Comparison of ENCODE assay signal across 31 mouse cellular contexts in genomic region chr13:34007234-34007633, GRCm38 (mm10). TPM values are rescaled to one million over a fixed set of nuclear protein-coding genes. Genes with fewer than 3 reads are reported as not detected.
A peak's percentile ranks its signal among the peaks of the same experiment; 100 is the strongest.
DNase-seq lines count a peak whose midpoint lies in the region; ATAC-seq and TF ChIP-seq lines count a peak whose summit lies in the region.
"Had no signal": no experiment of that assay in that cellular context is flagged by ENCODE, and none has a peak within 500 bp of the region (broad histone marks: within the 10 kb centered on the region; RNA-seq: fewer than 3 reads in every experiment).

No protein-coding gene starts in this region.

- peak; percentile 87 for DNase-seq in heart, adult 11 months
- DNase-seq in heart, postnatal 14 days = no peak
- DNase-seq in liver, adult 2 months (ENCODE audit: extremely low read depth, low read depth, low spot score) = peak; percentile 30
- no peak for DNase-seq in liver
- DNase-seq in thymus, adult 2 months = no peak
- DNase-seq in cerebellum, adult 11 months = no peak
- DNase-seq: adrenal gland, postnatal 10 days; cerebellum, adult 8-10 months; gastrocnemius, postnatal 10 days; kidney, adult 11 months; kidney, postnatal 14 days; layer of hippocampus, adult 9-11 months; lung, embryonic 14.5 days; right cerebral cortex, adult 18-20 months; right cerebral cortex, postnatal 4 days; thymus, adult 18-20 months; thymus, postnatal 36 days had no signal

- WGBS in liver, adult 2 months = 76% methylated on average over 2 of the region's 2 CpGs
- WGBS in liver, embryonic 12.5 days (ENCODE audit: insufficient replicate concordance) = 52% methylated on average over 2 of the region's 2 CpGs
- 85% methylated on average over 2 of the region's 2 CpGs for WGBS in thymus, adult 2 months

- intact Hi-C loops in heart, postnatal 14 days (cut with DNase I) = no loop called here

- TF ChIP-seq CTCF in liver, adult 2 months (IDR thresholded peaks at IDR 0.05; ENCODE audit: low read depth, low read length) = no peak
- TF ChIP-seq CTCF in thymus, adult 2 months (IDR thresholded peaks at IDR 0.05; ENCODE audit: borderline replicate concordance, control insufficient read depth, extremely low read depth, insufficient read depth, low read length, poor library complexity) = no peak

- H3K9ac ChIP-seq in liver, adult 2 months (ENCODE audit: low read depth, low read length) = no peak overlapping the region
- H3K9ac ChIP-seq in liver, embryonic 12.5 days = no peak overlapping the region
- H3K9ac ChIP-seq: embryonic facial prominence, embryonic 13.5 days; hindbrain, embryonic 15.5 days; limb, embryonic 12.5 days; liver, embryonic 14.5 days; lung, embryonic 14.5 days; midbrain, embryonic 15.5 days had no signal

- no peaks in the 10 kb centered on the region for H3K9me3 ChIP-seq in liver, embryonic 12.5 days (replicated peaks)
- H3K9me3 ChIP-seq: embryonic facial prominence, embryonic 13.5 days; forebrain, embryonic 10.5 days; hindbrain, embryonic 10.5 days; hindbrain, embryonic 15.5 days; limb, embryonic 12.5 days; midbrain, embryonic 10.5 days; midbrain, embryonic 15.5 days had no signal

- no peaks in the 10 kb centered on the region for H3K27me3 ChIP-seq in liver, adult 2 months (ENCODE audit: control insufficient read depth, insufficient read depth, low read length)
- no peaks in the 10 kb centered on the region for H3K27me3 ChIP-seq in liver, embryonic 12.5 days (replicated peaks)
- H3K27me3 ChIP-seq in thymus, adult 2 months (ENCODE audit: control insufficient read depth, insufficient read depth, low read length) = no peaks in the 10 kb centered on the region
- H3K27me3 ChIP-seq: embryonic facial prominence, embryonic 13.5 days; hindbrain, embryonic 15.5 days; limb, embryonic 12.5 days; midbrain, embryonic 15.5 days; Patski had no signal

- H3K4me1 ChIP-seq in liver, adult 2 months (ENCODE audit: control insufficient read depth, insufficient read depth, low read length) = peaks cover 12% of the 10 kb centered on the region
- peaks cover 28% of the 10 kb centered on the region for H3K4me1 ChIP-seq in liver, embryonic 12.5 days
- H3K4me1 ChIP-seq in thymus, adult 2 months (replicated peaks; ENCODE audit: control insufficient read depth, insufficient read depth, low read length) = 0 out of 2 replicates have a peak, but pooled peaks cover 3% of the 10 kb centered on the region

- peaks cover 29% of the 10 kb centered on the region; the same call in 1 of the 2 replicates for H3K79me2 ChIP-seq in liver, adult 2 months (ENCODE audit: control insufficient read depth, insufficient read depth, low read length)

- H3K36me3 ChIP-seq in liver, adult 2 months (ENCODE audit: control insufficient read depth, insufficient read depth, low read length) = peaks cover 29% of the 10 kb centered on the region
- H3K36me3 ChIP-seq in liver, embryonic 12.5 days = peaks cover 35% of the 10 kb centered on the region
- H3K36me3 ChIP-seq in thymus, adult 2 months (ENCODE audit: control insufficient read depth, insufficient read depth, low read length) = peaks cover 10% of the 10 kb centered on the region; the same call in 1 of the 2 replicates
- H3K36me3 ChIP-seq: hindbrain, embryonic 10.5 days; midbrain, embryonic 15.5 days had no signal

- ATAC-seq in liver, embryonic 12.5 days = no peak
- ATAC-seq in megakaryocyte progenitor cell, adult 5-6 weeks (replicated peaks; ENCODE audit: poor library complexity) = peak; percentile 22; the same call in 1 of the 2 replicates
- ATAC-seq: forebrain, embryonic 16.5 days; inflammation-experienced regulatory T-cells, adult 6 months; midbrain, embryonic 15.5 days; Patski had no signal

- no peak overlapping the region for H3K4me2 ChIP-seq in liver, embryonic 12.5 days
- H3K4me2 ChIP-seq: embryonic facial prominence, embryonic 13.5 days; hindbrain, embryonic 15.5 days; limb, embryonic 12.5 days; lung, embryonic 14.5 days; midbrain, embryonic 15.5 days had no signal

- no peak for TF ChIP-seq POLR2A in liver, adult 2 months (IDR thresholded peaks at IDR 0.05; ENCODE audit: extremely low read depth, insufficient read depth, low read length)
- no peak for TF ChIP-seq POLR2A in thymus, adult 2 months (IDR thresholded peaks at IDR 0.05; ENCODE audit: control insufficient read depth, extremely low read depth, insufficient read depth, low read length, poor library complexity)

- no peak overlapping the region for H3K27ac ChIP-seq in liver, adult 2 months (replicated peaks; ENCODE audit: insufficient read depth, low read depth, low read length)
- H3K27ac ChIP-seq in liver, embryonic 12.5 days = peak overlapping the region; percentile 37; the same call in 1 of the 2 replicates
- no peak overlapping the region for H3K27ac ChIP-seq in thymus, adult 2 months (ENCODE audit: control insufficient read depth, insufficient read depth, low read length)
- H3K27ac ChIP-seq: embryonic facial prominence, embryonic 13.5 days; forebrain, embryonic 10.5 days; hindbrain, embryonic 10.5 days; hindbrain, embryonic 15.5 days; limb, embryonic 12.5 days; liver, embryonic 14.5 days; midbrain, embryonic 10.5 days; midbrain, embryonic 15.5 days; stomach, postnatal 0 days had no signal

- no peak overlapping the region for H3K4me3 ChIP-seq in liver, adult 2 months (ENCODE audit: insufficient read depth, low read depth, low read length)
- no peak overlapping the region for H3K4me3 ChIP-seq in liver, embryonic 12.5 days
- no peak overlapping the region for H3K4me3 ChIP-seq in thymus, adult 2 months (ENCODE audit: control insufficient read depth, insufficient read depth, low read length)
- H3K4me3 ChIP-seq: embryonic facial prominence, embryonic 13.5 days; forebrain, embryonic 10.5 days; hindbrain, embryonic 10.5 days; hindbrain, embryonic 15.5 days; limb, embryonic 12.5 days; midbrain, embryonic 10.5 days; midbrain, embryonic 15.5 days had no signal

RNA-seq across cellular contexts. Expression of gene Serpinb6a, which starts 4.6 kb away (rescaled TPM):
- 100 to 1,000 TPM in 1 of 2 experiments, 10 to 100 TPM in 1; 97.9 to 100 TPM for total RNA-seq in heart, postnatal 14 days (2021)
- 29.6 and 29.8 TPM in 2 replicates for total RNA-seq in liver, adult 2 months (2014; rRNA removed)
- 7.2 and 7.4 TPM in 2 replicates for polyA plus RNA-seq in liver, adult 2 months (2012; rRNA removed)
- 12.7 and 12.9 TPM in 2 replicates for polyA plus RNA-seq in liver, embryonic 12.5 days (2016; fragmentation: Nextera tagmentation; extraction: Ambion mirVana)
- total RNA-seq in megakaryocyte progenitor cell, adult 5-6 weeks (2015) = 10.0 and 12.8 TPM in 2 replicates
- 12.0 and 17.6 TPM in 2 replicates for total RNA-seq in megakaryocyte progenitor cell, adult 5-6 weeks (2017)
- 48.3 and 50.2 TPM in 2 replicates for polyA plus RNA-seq in thymus, adult 2 months (2012; rRNA removed)

RNA-seq across cellular contexts. Expression of gene Ripk1, which starts 5.1 kb away (rescaled TPM):
- 10 to 100 TPM; 10.8 to 11.9 TPM for total RNA-seq in heart, postnatal 14 days (2021)
- 21.6 and 27.0 TPM in 2 replicates for total RNA-seq in liver, adult 2 months (2014; rRNA removed)
- 5.1 and 5.9 TPM in 2 replicates for polyA plus RNA-seq in liver, adult 2 months (2012; rRNA removed)
- 19.6 and 20.2 TPM in 2 replicates for polyA plus RNA-seq in liver, embryonic 12.5 days (2016; fragmentation: Nextera tagmentation; extraction: Ambion mirVana)
- total RNA-seq in megakaryocyte progenitor cell, adult 5-6 weeks (2015) = 42.9 and 44.3 TPM in 2 replicates
- total RNA-seq in megakaryocyte progenitor cell, adult 5-6 weeks (2017) = 49.6 and 50.6 TPM in 2 replicates
- polyA plus RNA-seq in thymus, adult 2 months (2012; rRNA removed) = 8.9 and 14.1 TPM in 2 replicates

RNA-seq across cellular contexts. Expression of gene Bphl, which starts 30.2 kb away (rescaled TPM):
- total RNA-seq in heart, postnatal 14 days (2021) = 10 to 100 TPM; 34.0 to 34.7 TPM
- total RNA-seq in liver, adult 2 months (2014; rRNA removed) = 266 and 287 TPM in 2 replicates
- polyA plus RNA-seq in liver, adult 2 months (2012; rRNA removed) = 241 and 259 TPM in 2 replicates
- polyA plus RNA-seq in liver, embryonic 12.5 days (2016; fragmentation: Nextera tagmentation; extraction: Ambion mirVana) = 29.2 and 29.3 TPM in 2 replicates
- 96.7 and 115 TPM in 2 replicates for total RNA-seq in megakaryocyte progenitor cell, adult 5-6 weeks (2015)
- 40.2 and 70.3 TPM in 2 replicates for total RNA-seq in megakaryocyte progenitor cell, adult 5-6 weeks (2017)
- polyA plus RNA-seq in thymus, adult 2 months (2012; rRNA removed) = 24.7 and 25.9 TPM in 2 replicates

RNA-seq across cellular contexts. Expression of gene Nqo2, which starts 42.7 kb away (rescaled TPM):
- total RNA-seq in heart, postnatal 14 days (2021) = 10 to 100 TPM; 27.4 to 27.7 TPM
- total RNA-seq in liver, adult 2 months (2014; rRNA removed) = 81.7 and 105 TPM in 2 replicates
- 32.7 and 46.0 TPM in 2 replicates for polyA plus RNA-seq in liver, adult 2 months (2012; rRNA removed)
- 24.5 and 25.8 TPM in 2 replicates for polyA plus RNA-seq in liver, embryonic 12.5 days (2016; fragmentation: Nextera tagmentation; extraction: Ambion mirVana)
- total RNA-seq in megakaryocyte progenitor cell, adult 5-6 weeks (2015) = 48.7 and 53.0 TPM in 2 replicates
- total RNA-seq in megakaryocyte progenitor cell, adult 5-6 weeks (2017) = 34.7 and 47.3 TPM in 2 replicates
- 2.8 and 3.5 TPM in 2 replicates for polyA plus RNA-seq in thymus, adult 2 months (2012; rRNA removed)

Comparison
In these comparisons a context has a peak if more than half of its experiments do, and no peak if none do; other contexts are left out.
1. DNase-seq: peak in heart, adult 11 months (single experiment) and liver, adult 2 months (single experiment); none in heart, postnatal 14 days (0 of 2), liver (single experiment), thymus, adult 2 months (single experiment) and cerebellum, adult 11 months (single experiment).